Comparison of ENCODE assay signal across 26 mouse cellular contexts in genomic region chr6:53730996-53731485, GRCm38 (mm10).
DNase-seq lines count a peak whose midpoint lies in the region; ATAC-seq and TF ChIP-seq lines count a peak whose summit lies in the region.
"Had no signal": no experiment of that assay in that cellular context is flagged by ENCODE, and none has a peak within 500 bp of the region (broad histone marks: within the 10 kb centered on the region; RNA-seq: fewer than 3 reads in every experiment).

No protein-coding gene starts in this region.

- peak; percentile 11 to 21 for DNase-seq in cerebellum, postnatal 10 days
- DNase-seq in cerebellum, adult 8-10 months, result no peak
- DNase-seq in kidney, adult 18-20 months, result peak; percentile 18
- peak; percentile 10 to 78 for DNase-seq in kidney, postnatal 36 days
- DNase-seq in kidney, adult 11 months, result no peak
- DNase-seq in brain, embryonic 14.5 days (ENCODE audit: low read depth), result peak; percentile 66
- no peak for DNase-seq in left cerebral cortex, postnatal 4 days
- DNase-seq: adrenal gland, adult 8-10 months; cerebellum, adult 11 months; cerebellum, adult 9-11 months; gastrocnemius, postnatal 10 days; heart, postnatal 14 days; lung, adult 2 months; lung, postnatal 10 days; right cerebral cortex, postnatal 4 days; thymus, adult 18-20 months; thymus, postnatal 36 days had no signal

- TF ChIP-seq POLR2A in brain, embryonic 14.5 days (IDR thresholded peaks at IDR 0.05; ENCODE audit: borderline replicate concordance, extremely low read depth, insufficient read depth, insufficient read length, poor library complexity, severe bottlenecking), result no peak

- 84% methylated on average over 5 of the region's 5 CpGs for whole genome bisulfite sequencing in kidney, embryonic 14.5 days

- peaks cover 9% of the 10 kb centered on the region for H3K4me1 ChIP-seq in kidney, embryonic 14.5 days (ENCODE audit: control insufficient read depth, insufficient read depth, low read length)

- no peak overlapping the region for H3K4me3 ChIP-seq in kidney, embryonic 14.5 days (ENCODE audit: low read length)
- H3K4me3 ChIP-seq: embryonic facial prominence, embryonic 13.5 days; hindbrain, embryonic 10.5 days; neural tube, embryonic 13.5 days had no signal

- H3K9ac ChIP-seq in kidney, embryonic 14.5 days (ENCODE audit: low read depth, low read length), result no peak overlapping the region
- H3K9ac ChIP-seq: embryonic facial prominence, embryonic 13.5 days; liver, embryonic 14.5 days; neural tube, embryonic 13.5 days had no signal

- H3K9me3 ChIP-seq in kidney, embryonic 14.5 days (ENCODE audit: control insufficient read depth, low read length), result no peaks in the 10 kb centered on the region; the same call in 1 of the 2 replicates
- H3K9me3 ChIP-seq: embryonic facial prominence, embryonic 13.5 days; hindbrain, embryonic 10.5 days; neural tube, embryonic 13.5 days had no signal

- H3K36me3 ChIP-seq in kidney, embryonic 14.5 days (ENCODE audit: control insufficient read depth, insufficient read depth, low read length), result no peaks in the 10 kb centered on the region
- H3K36me3 ChIP-seq: embryonic facial prominence, embryonic 13.5 days; hindbrain, embryonic 10.5 days; neural tube, embryonic 13.5 days had no signal

- no peak overlapping the region for H3K4me2 ChIP-seq in kidney, embryonic 14.5 days (replicated peaks; ENCODE audit: low read depth, low read length)
- H3K4me2 ChIP-seq: embryonic facial prominence, embryonic 13.5 days; neural tube, embryonic 13.5 days had no signal

- no peaks in the 10 kb centered on the region for H3K27me3 ChIP-seq in kidney, embryonic 14.5 days (ENCODE audit: control insufficient read depth, insufficient read depth, low read length)
- H3K27me3 ChIP-seq: CH12.LX; embryonic facial prominence, embryonic 13.5 days; neural tube, embryonic 13.5 days had no signal

- H3K27ac ChIP-seq in kidney, embryonic 14.5 days (ENCODE audit: low read depth, low read length), result no peak overlapping the region
- H3K27ac ChIP-seq: embryonic facial prominence, embryonic 13.5 days; hindbrain, embryonic 10.5 days; kidney, postnatal 0 days; liver, embryonic 14.5 days; neural tube, embryonic 13.5 days; stomach, postnatal 0 days had no signal

- no peak for ATAC-seq in kidney, embryonic 14.5 days (ENCODE audit: low FRiP score, low TSS enrichment)
- ATAC-seq: hindbrain, embryonic 16.5 days had no signal

- intact Hi-C loops in left cerebral cortex, postnatal 4 days (cut with DNase I), result no loop called here

- no peak for TF ChIP-seq CTCF in brain, embryonic 14.5 days (IDR thresholded peaks at IDR 0.05; ENCODE audit: borderline replicate concordance, extremely low read depth, insufficient read depth, insufficient read length)

Comparison
In these comparisons a context has a peak if more than half of its experiments do, and no peak if none do; other contexts are left out.
1. DNase-seq: peak in cerebellum, postnatal 10 days (2 of 2), kidney, adult 18-20 months (single experiment), kidney, postnatal 36 days (2 of 2) and brain, embryonic 14.5 days (single experiment); none in cerebellum, adult 8-10 months (single experiment), kidney, adult 11 months (single experiment) and left cerebral cortex, postnatal 4 days (single experiment).